Mouse (Mus musculus) stomach, embryonic 16.5 days (tissue): ENCODE results near the gene Smim11. TPM values are rescaled to one million over a fixed set of nuclear protein-coding genes. Genes with fewer than 3 reads are reported as not detected.

Experiments used
- ATAC-seq: fragments of 200-750 bp; cut with Nextera tagmentation; 2 replicates; pipeline ENCODE4 v1.8.0; 2017; ENCODE audit warnings: moderate number of reproducible peaks, moderate TSS enrichment; ENCODE audit not compliant: insufficient read depth, low FRiP score
- H3K27ac ChIP-seq: fragments of 300-500 bp; sonication (generic); 2 replicates; pipeline ENCODE4 v1.5.1; 2014; ENCODE audit warnings: low read length
- H3K27me3 ChIP-seq: fragments of 300-500 bp; sonication (generic); 2 replicates; pipeline ENCODE4 v1.6.1; 2014; ENCODE audit warnings: low read length, control low read depth, mixed read lengths; ENCODE audit not compliant: control insufficient read depth, insufficient read depth
- H3K36me3 ChIP-seq: fragments of 300-500 bp; sonication (generic); 2 replicates; pipeline ENCODE4 v1.6.1; 2014; ENCODE audit warnings: low read length; ENCODE audit not compliant: control insufficient read depth, insufficient read depth
- H3K4me1 ChIP-seq: fragments of 300-500 bp; sonication (generic); 2 replicates; pipeline ENCODE4 v1.6.1; 2014; ENCODE audit warnings: low read length, control low read depth, mixed read lengths; ENCODE audit not compliant: control insufficient read depth, insufficient read depth
- H3K4me2 ChIP-seq: fragments of 300-500 bp; sonication (generic); 2 replicates; pipeline ENCODE4 v1.6.1; 2014; ENCODE audit warnings: low read depth, low read length, mixed read lengths
- H3K4me3 ChIP-seq: fragments of 300-500 bp; sonication (generic); replicated peaks from 2 replicates; pipeline ENCODE4 v1.5.1; 2014; ENCODE audit warnings: mild to moderate bottlenecking, low read length
- H3K9ac ChIP-seq: fragments of 300-500 bp; sonication (generic); 2 replicates; pipeline ENCODE4 v1.6.1; 2014; ENCODE audit warnings: low read length
- H3K9me3 ChIP-seq: fragments of 300-500 bp; sonication (generic); replicated peaks from 2 replicates; pipeline ENCODE4 v1.6.1; 2016; ENCODE audit warnings: low read length, control low read depth; ENCODE audit not compliant: control insufficient read depth
- WGBS: fragments of 180-500 bp; shearing (Covaris S2); extraction: QIAGEN DNeasy Blood & Tissue Kit; methylation state at CpG from one replicate; pipeline ENCODE4 v1.1.7; 2014; 5-methylcytosine and 5-hydroxymethylcytosine counted together
- polyA plus RNA-seq: library from polyadenylated mRNA; unstranded; fragments of >200 nt; fragmentation: Nextera tagmentation; extraction: Ambion mirVana; gene quantifications from 2 replicates; pipeline ENCODE4 v1.2.1, GENCODE M21; 2015

Smim11 gene
- polyA plus RNA-seq, result 120 and 153 TPM in 2 replicates

- H3K27me3 ChIP-seq, result no peaks in the 10 kb centered on the region
- peaks cover 9% of the 10 kb centered on the region for H3K4me1 ChIP-seq
- H3K9ac ChIP-seq, result peak within 1 kb of the TSS; percentile 84
- WGBS, result 9% methylated on average over 32 of the region's 32 CpGs
- ATAC-seq, result peak; percentile 92
- no peaks in the 10 kb centered on the region for H3K36me3 ChIP-seq
- H3K4me2 ChIP-seq, result peak within 1 kb of the TSS; percentile 91
- peak within 1 kb of the TSS; percentile 84 for H3K4me3 ChIP-seq
- H3K9me3 ChIP-seq, result no peaks in the 10 kb centered on the region
- H3K27ac ChIP-seq, result peak within 1 kb of the TSS; percentile 73
These were observed at the start of gene Smim11 for GRCm38 (mm10) chr16:92300649-92301411. Smim11 (plus strand) TSS chr16:92301286.

GRCm38 (mm10) chr16:92254316-92254715, 46.8 kb upstream of the Smim11 start:
- Histone ChIP-seq H3K4me3 (no peak overlapping the region), H3K36me3 (no peaks in the 10 kb centered on the region), H3K27me3 (no peaks in the 10 kb centered on the region), H3K4me2 (no peak overlapping the region), H3K4me1 (no peaks in the 10 kb centered on the region), H3K9ac (no peak overlapping the region), H3K27ac (no peak overlapping the region), H3K9me3 (no peaks in the 10 kb centered on the region)
- WGBS, result 68% methylated on average over 3 of the region's 3 CpGs
- no peak for ATAC-seq

- Histone ChIP-seq H3K9ac (no peak overlapping the region), H3K9me3 (no peaks in the 10 kb centered on the region), H3K36me3 (no peaks in the 10 kb centered on the region), H3K4me3 (no peak overlapping the region), H3K4me1 (no peaks in the 10 kb centered on the region), H3K4me2 (no peak overlapping the region), H3K27me3 (no peaks in the 10 kb centered on the region), H3K27ac (no peak overlapping the region)
- WGBS, result 52% methylated on average over 12 of the region's 12 CpGs
- ATAC-seq, result no peak
These were observed 33.2 kb upstream of the Smim11 start for GRCm38 (mm10) chr16:92267861-92268260.

GRCm38 (mm10) chr16:92274516-92274915, 26.6 kb upstream of the Smim11 start:
- no peaks in the 10 kb centered on the region for H3K9me3 ChIP-seq
- H3K4me1 ChIP-seq, result no peaks in the 10 kb centered on the region
- 86% methylated on average over 5 of the region's 5 CpGs for WGBS
- H3K4me2 ChIP-seq, result no peak overlapping the region
- H3K27ac ChIP-seq, result no peak overlapping the region
- H3K9ac ChIP-seq, result no peak overlapping the region
- ATAC-seq, result no peak
- H3K36me3 ChIP-seq, result no peaks in the 10 kb centered on the region
- no peak overlapping the region for H3K4me3 ChIP-seq
- H3K27me3 ChIP-seq, result no peaks in the 10 kb centered on the region

- no peaks in the 10 kb centered on the region for H3K9me3 ChIP-seq
- 76% methylated on average over 4 of the region's 4 CpGs for WGBS
- H3K9ac ChIP-seq, result no peak overlapping the region
- H3K4me3 ChIP-seq, result no peak overlapping the region
- no peak overlapping the region for H3K27ac ChIP-seq
- no peaks in the 10 kb centered on the region for H3K36me3 ChIP-seq
- H3K4me1 ChIP-seq, result no peaks in the 10 kb centered on the region
- H3K27me3 ChIP-seq, result no peaks in the 10 kb centered on the region
- H3K4me2 ChIP-seq, result no peak overlapping the region
- no peak for ATAC-seq
These were observed 25.6 kb upstream of the Smim11 start for GRCm38 (mm10) chr16:92275526-92275925.

GRCm38 (mm10) chr16:92282671-92283070, 18.4 kb upstream of the Smim11 start:
- no peaks in the 10 kb centered on the region; the same call in 1 of the 2 replicates for H3K27me3 ChIP-seq
- H3K4me1 ChIP-seq, result no peaks in the 10 kb centered on the region
- no peak overlapping the region for H3K4me2 ChIP-seq
- no peak for ATAC-seq
- no peak overlapping the region for H3K9ac ChIP-seq
- no peaks in the 10 kb centered on the region for H3K36me3 ChIP-seq
- WGBS, result 81% methylated on average over 5 of the region's 5 CpGs
- H3K27ac ChIP-seq, result no peak overlapping the region
- no peak overlapping the region for H3K4me3 ChIP-seq
- no peaks in the 10 kb centered on the region for H3K9me3 ChIP-seq

- ATAC-seq, result no peak
- Histone ChIP-seq H3K4me2 (no peak overlapping the region), H3K4me3 (no peak overlapping the region), H3K9me3 (no peaks in the 10 kb centered on the region), H3K36me3 (no peaks in the 10 kb centered on the region), H3K27me3 (no peaks in the 10 kb centered on the region; the same call in 1 of the 2 replicates), H3K27ac (no peak overlapping the region), H3K9ac (no peak overlapping the region), H3K4me1 (no peaks in the 10 kb centered on the region)
- WGBS, result 23% methylated on average over 10 of the region's 10 CpGs
These were observed 16.0 kb upstream of the Smim11 start for GRCm38 (mm10) chr16:92285068-92285467.

- Histone ChIP-seq H3K9ac (no peak overlapping the region), H3K9me3 (no peaks in the 10 kb centered on the region), H3K27me3 (no peaks in the 10 kb centered on the region; the same call in 1 of the 2 replicates), H3K27ac (no peak overlapping the region), H3K4me3 (no peak overlapping the region), H3K36me3 (no peaks in the 10 kb centered on the region), H3K4me2 (no peak overlapping the region), H3K4me1 (no peaks in the 10 kb centered on the region)
- no peak for ATAC-seq
- WGBS, result 11% methylated on average over 7 of the region's 7 CpGs
These were observed 14.5 kb upstream of the Smim11 start for GRCm38 (mm10) chr16:92286609-92287008.

GRCm38 (mm10) chr16:92288778-92289177, 12.3 kb upstream of the Smim11 start:
- Histone ChIP-seq H3K27me3 (no peaks in the 10 kb centered on the region; the same call in 1 of the 2 replicates), H3K9me3 (no peaks in the 10 kb centered on the region), H3K27ac (no peak overlapping the region), H3K4me2 (no peak overlapping the region), H3K9ac (no peak overlapping the region), H3K4me3 (no peak overlapping the region), H3K36me3 (no peaks in the 10 kb centered on the region), H3K4me1 (no peaks in the 10 kb centered on the region)
- 58% methylated on average over 9 of the region's 9 CpGs for WGBS
- ATAC-seq, result no peak
